Mouse (Mus musculus): ENCODE measurements at regions not wholly inside any gene's neighbourhood (a gene's known extent, or its start where the extent isn't known, plus 50 kb on each side); places are given as distances from the start of the nearest gene placed in this dataset.

DNA sequence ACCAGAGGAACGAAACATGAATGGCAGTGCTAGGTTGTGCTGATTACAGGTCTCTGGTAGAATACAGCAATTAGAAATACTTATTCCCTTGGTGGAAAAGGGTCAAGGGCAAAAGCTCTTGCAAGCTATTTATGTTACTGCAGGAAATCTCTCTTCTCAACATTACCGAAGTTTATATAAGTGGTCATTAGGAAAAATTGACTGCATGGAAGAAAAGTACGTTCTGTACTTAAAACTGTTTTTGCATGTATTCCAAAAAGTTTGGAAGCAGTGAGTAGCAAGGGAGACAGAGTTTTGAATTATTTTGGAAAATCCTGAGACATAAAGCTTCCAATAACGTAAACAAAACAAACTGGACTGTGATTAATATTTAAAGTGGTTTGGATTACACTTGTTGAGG lies 554.6 kb upstream of the Klf6 start:
- TF ChIP-seq CTCF (IDR thresholded peaks at IDR 0.05; ENCODE audit: extremely low read depth, insufficient read depth, low read length) = no peak
- no peak for TF ChIP-seq POLR2A (IDR thresholded peaks at IDR 0.05; ENCODE audit: extremely low read depth, insufficient read depth, low read length)
